Mouse (Mus musculus) limb, embryonic 10.5 days (tissue): Measurements from ENCODE around the gene Tor2a. TPM values are rescaled to one million over a fixed set of nuclear protein-coding genes. Genes with fewer than 3 reads are reported as not detected.

Experiments
- DNase-seq: peaks from one replicate; pipeline ENCODE4 v3.0.0-alpha.2; 2017; ENCODE audit warnings: low spot score
- H3K27ac ChIP-seq: fragments of 300-500 bp; sonication (generic); 2 replicates; pipeline ENCODE4 v1.5.1; 2016; ENCODE audit warnings: mild to moderate bottlenecking
- H3K27me3 ChIP-seq: fragments of 300-500 bp; sonication (generic); 2 replicates; pipeline ENCODE4 v1.6.1; 2016; ENCODE audit warnings: low read depth, mild to moderate bottlenecking; ENCODE audit not compliant: poor library complexity, severe bottlenecking
- H3K36me3 ChIP-seq: fragments of 300-500 bp; sonication (generic); 2 replicates; pipeline ENCODE4 v1.6.1; 2016; ENCODE audit warnings: mild to moderate bottlenecking, moderate library complexity
- H3K4me1 ChIP-seq: fragments of 300-500 bp; sonication (generic); 2 replicates; pipeline ENCODE4 v1.6.1; 2016
- H3K4me3 ChIP-seq: fragments of 300-500 bp; sonication (generic); 2 replicates; pipeline ENCODE4 v1.5.1; 2016; ENCODE audit warnings: mild to moderate bottlenecking, moderate library complexity
- H3K9me3 ChIP-seq: fragments of 300-500 bp; sonication (generic); replicated peaks from 2 replicates; pipeline ENCODE4 v1.6.1; 2016; ENCODE audit warnings: mild to moderate bottlenecking
- WGBS: fragments of 180-500 bp; shearing (Covaris S2); methylation state at CpG from one replicate; pipeline ENCODE4 v1.1.7; 2016; 5-methylcytosine and 5-hydroxymethylcytosine counted together
- polyA plus RNA-seq: library from polyadenylated mRNA; unstranded; fragments of >200 nt; fragmentation: Nextera tagmentation; extraction: Ambion mirVana; gene quantifications from 2 replicates; pipeline ENCODE4 v1.2.1, GENCODE M21; 2016

Tor2a gene
- 52.9 and 61.1 TPM in 2 replicates for polyA plus RNA-seq

DNA sequence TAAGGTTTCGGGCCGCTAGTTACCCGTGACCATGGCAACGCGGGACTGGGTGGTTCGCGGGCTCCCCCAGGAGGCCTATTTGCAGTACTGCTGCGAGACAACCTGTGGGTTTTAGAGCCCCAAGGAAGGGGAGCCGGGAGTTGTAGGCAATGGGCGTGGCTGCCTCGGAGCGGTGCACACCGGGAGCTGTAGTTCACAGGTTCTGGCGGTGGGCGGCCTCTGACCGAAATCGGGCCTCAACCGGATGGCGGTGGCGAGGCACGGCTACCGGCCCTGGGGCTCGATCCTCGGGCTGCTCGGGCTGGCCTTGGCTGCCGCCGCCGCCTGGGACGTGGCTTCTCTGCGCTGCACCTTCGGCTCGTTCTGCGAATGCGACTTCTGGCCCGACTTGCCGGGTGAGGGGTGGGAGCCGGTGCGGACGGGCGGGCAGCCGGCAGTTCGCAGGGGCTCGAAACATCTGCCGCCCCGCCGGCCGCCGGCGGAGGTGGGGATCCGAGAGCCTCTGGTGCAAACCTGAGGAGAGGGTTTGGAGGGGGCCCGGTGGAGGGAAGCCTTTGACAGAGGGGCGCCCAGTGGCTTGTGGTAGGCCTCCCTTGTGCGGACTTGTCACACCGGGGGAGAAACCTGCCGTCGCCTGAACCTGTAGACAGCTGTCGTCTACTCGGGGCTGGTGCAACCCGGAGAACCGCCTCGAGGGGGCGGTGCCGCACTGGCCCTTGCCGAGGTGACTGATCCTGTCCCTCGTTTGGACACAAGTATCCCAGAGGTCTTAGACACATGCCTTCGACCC, at the start of gene Tor2a:
TSS of gene Tor2a (plus strand) at position 179 of the 790 bp plus-strand sequence.
- Histone ChIP-seq H3K27me3 (peaks cover 15% of the 10 kb centered on the region), H3K36me3 (peaks cover 41% of the 10 kb centered on the region), H3K27ac (peak within 1 kb of the TSS; percentile 95), H3K9me3 (no peaks in the 10 kb centered on the region), H3K4me3 (peak within 1 kb of the TSS; percentile 68), H3K4me1 (peaks cover 18% of the 10 kb centered on the region; the same call in 1 of the 2 replicates)
- DNase-seq: peak; percentile 95
- WGBS: under 1% methylated on average over 66 of the region's 66 CpGs

DNA sequence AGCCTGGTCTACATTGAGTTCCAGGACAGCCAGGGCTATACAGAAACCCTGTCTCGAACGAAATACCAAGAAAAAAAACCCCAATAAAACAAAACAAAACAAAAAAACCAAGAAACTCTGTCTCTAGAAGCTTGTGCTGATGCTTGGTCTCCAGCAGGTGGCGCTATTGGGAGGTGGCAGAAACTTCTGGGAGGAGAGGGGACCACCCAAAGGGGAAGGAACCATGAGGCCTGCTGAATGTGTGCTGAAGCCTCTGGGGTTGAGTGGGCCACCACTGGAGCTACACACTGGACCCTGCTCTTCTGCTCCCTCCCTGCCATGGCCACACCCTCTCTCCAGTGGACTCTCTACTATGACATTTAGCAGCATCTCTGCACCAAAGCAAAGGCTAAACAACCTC, 48.4 kb upstream of the Tor2a start:
- H3K36me3 ChIP-seq: peaks cover 80% of the 10 kb centered on the region

DNA sequence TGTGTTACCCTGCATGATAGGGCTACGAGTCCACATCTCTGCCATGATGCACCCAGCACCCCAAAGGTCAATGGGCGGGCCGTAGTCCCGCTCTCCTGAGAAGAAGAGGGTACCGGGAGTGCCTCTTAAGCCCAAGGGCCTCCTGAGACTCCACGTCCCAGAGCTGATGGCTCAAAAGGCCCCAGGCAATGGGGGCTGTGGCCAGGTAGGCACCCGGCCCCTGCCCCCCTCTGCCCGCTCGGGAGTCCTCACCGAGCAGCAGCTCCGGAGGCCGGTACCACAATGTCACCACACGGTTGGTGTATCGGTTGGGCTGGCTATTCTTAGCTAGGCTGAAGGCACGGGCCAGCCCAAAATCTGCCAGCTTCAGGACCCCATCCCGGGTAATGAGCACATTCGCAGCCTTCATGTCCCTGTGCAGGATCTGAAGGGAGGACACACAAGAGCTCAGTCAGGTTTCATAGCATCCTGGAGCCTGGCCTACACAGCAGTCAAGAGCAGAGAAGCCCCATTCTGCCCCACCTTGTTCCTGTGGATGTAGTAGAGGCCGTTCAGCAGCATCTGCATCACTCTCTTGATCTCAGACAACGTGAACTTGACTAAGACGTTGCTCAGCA, 47.4 kb upstream of the Tor2a start:
- Histone ChIP-seq H3K27me3 (no peaks in the 10 kb centered on the region), H3K36me3 (peaks cover 70% of the 10 kb centered on the region), H3K9me3 (no peaks in the 10 kb centered on the region), H3K4me1 (peaks cover 28% of the 10 kb centered on the region), H3K27ac (no peak overlapping the region), H3K4me3 (no peak overlapping the region)
- WGBS: 94% methylated on average over 20 of the region's 20 CpGs
- no peak for DNase-seq

More for the DNA sequence above, 48.4 kb upstream of the Tor2a start:
- H3K9me3 ChIP-seq: no peaks in the 10 kb centered on the region
- H3K4me1 ChIP-seq: peaks cover 18% of the 10 kb centered on the region
- no peaks in the 10 kb centered on the region for H3K27me3 ChIP-seq
- WGBS: 49% methylated on average over 3 of the region's 3 CpGs
- no peak overlapping the region for H3K27ac ChIP-seq
- no peak overlapping the region for H3K4me3 ChIP-seq
- DNase-seq: peak; percentile 87

- no peak overlapping the region for H3K27ac ChIP-seq
- peaks cover 62% of the 10 kb centered on the region for H3K36me3 ChIP-seq
- H3K27me3 ChIP-seq: no peaks in the 10 kb centered on the region
- H3K4me1 ChIP-seq: peaks cover 35% of the 10 kb centered on the region
- H3K4me3 ChIP-seq: no peak overlapping the region
- no peak for DNase-seq
- WGBS: 89% methylated on average over 5 of the region's 5 CpGs
- H3K9me3 ChIP-seq: no peaks in the 10 kb centered on the region
Observed at GRCm38 (mm10) chr2:32710425-32710824, 46.6 kb upstream of the Tor2a start.

DNA sequence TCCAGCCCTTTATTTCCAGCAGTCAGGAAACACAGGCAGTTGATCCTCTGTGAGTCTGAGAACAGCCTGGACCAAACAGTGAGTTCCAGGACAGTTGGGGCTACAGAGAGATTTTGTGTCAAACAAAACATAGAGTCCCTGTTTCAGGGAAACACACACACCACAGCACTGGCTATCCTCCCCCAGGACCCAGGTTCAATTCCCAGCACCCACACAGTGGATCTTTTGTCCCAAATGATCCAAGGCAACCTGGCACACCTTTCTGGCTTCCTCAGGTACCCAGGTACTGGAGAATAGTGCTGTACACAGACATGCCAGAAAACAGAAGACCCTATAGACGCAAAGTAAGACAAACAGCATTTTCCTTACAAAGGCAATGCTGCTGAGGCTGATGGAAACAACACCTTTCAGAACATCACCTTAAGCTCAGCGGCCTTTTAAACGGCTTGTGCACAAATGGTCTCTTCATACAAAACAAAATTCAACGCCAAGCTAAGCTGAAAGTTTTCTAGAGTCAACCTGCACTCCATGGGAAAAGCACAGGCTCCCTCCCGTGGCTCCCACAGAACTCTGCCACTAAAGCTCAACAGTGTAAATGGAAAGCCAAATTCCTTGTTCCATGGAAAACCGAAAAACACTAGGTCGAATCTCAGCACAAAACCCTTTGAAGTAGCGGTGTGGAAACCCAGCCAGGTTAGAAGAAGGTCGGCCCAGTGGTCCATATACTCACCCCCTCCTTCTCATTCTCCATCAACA, 45.6 kb upstream of the Tor2a start:
- Histone ChIP-seq H3K27me3 (no peaks in the 10 kb centered on the region), H3K27ac (peak overlapping the region; percentile 96), H3K4me3 (peak overlapping the region; percentile 82), H3K36me3 (peaks cover 51% of the 10 kb centered on the region), H3K4me1 (peaks cover 35% of the 10 kb centered on the region), H3K9me3 (no peaks in the 10 kb centered on the region)
- DNase-seq: no peak
- WGBS: 31% methylated on average over 9 of the region's 9 CpGs

DNA sequence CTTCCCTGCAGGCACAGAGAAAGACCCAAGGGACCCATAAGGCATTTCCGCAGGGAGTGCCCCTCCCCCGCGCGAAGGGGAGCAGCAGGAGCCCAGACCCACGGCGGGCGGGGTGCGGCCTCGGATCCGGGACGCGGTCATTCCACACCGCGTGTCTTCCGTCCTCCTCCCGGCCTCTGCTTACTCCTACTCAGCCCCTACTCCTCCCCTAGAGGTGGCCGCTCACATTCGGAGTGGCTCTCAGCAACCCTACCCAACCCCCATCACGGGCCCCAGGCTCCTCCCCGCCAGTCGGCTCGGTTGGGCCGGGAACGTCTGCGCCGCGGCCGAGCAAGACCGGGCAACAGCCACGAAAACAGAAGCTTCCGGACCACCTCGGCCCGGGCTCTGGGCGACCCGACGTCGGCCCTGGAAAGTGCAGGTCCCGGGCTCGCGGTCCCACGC, 44.9 kb upstream of the Tor2a start:
- Histone ChIP-seq H3K4me3 (peak overlapping the region; percentile 82), H3K9me3 (no peaks in the 10 kb centered on the region), H3K36me3 (peaks cover 45% of the 10 kb centered on the region), H3K27me3 (no peaks in the 10 kb centered on the region), H3K4me1 (peaks cover 35% of the 10 kb centered on the region), H3K27ac (peak overlapping the region; percentile 96)
- DNase-seq: peak; percentile 73
- under 1% methylated on average over 41 of the region's 41 CpGs for WGBS

- Histone ChIP-seq H3K27me3 (no peaks in the 10 kb centered on the region), H3K36me3 (peaks cover 40% of the 10 kb centered on the region), H3K4me1 (peaks cover 35% of the 10 kb centered on the region), H3K27ac (peak overlapping the region; percentile 96), H3K4me3 (peak overlapping the region; percentile 82), H3K9me3 (no peaks in the 10 kb centered on the region)
- WGBS: under 1% methylated on average over 44 of the region's 44 CpGs
- DNase-seq: peak; percentile 98
Observed at GRCm38 (mm10) chr2:32712586-32712933, 44.5 kb upstream of the Tor2a start.

DNA sequence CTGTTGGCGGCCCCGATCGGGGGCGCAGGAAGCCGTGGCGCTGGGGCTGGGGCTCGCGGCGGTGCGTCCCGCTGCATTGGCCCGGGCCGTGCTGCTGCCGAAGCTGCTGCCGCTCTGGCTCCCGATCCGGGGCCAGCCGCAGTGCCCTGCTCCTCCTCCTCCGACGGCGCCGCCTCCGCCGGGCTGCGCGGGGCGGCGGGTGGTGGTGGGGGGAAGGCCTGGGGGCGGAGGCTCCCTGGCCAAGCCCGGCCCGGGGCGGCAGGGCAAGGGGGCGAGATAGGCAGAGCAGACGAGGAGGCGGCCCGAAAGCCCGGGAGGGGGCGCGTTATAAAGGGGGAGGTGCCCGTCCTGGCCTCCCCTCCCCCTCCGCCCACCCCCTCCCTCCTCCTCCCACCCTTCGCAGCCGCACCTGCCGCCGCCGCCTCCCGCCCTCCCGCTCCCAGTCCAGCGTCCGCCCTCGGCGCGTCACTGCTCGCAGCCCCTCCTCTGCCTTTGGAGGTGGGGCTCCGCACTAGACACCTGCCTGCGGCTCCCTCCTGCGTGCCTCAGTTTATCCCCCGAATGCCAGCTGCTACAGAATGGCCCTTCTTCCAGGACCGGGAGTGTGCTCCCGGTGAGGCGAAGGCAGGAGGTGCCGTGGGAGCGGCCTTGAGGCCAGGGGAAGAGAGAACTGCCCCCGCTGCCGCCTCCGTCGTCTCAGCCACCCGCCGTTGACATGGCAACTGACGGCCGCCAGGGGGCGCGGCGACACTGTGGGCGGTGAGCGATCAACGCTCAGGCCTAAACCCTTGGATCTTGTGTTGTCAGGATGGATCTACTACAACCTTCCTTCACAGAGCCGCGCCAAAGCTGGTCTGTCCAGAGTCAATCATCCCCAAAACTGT, 43.9 kb upstream of the Tor2a start, which contains the start of gene Cdk9:
TSS of gene Cdk9 (minus strand) at position 143 of the 884 bp plus-strand sequence.
- H3K27me3 ChIP-seq: no peaks in the 10 kb centered on the region
- peaks cover 34% of the 10 kb centered on the region for H3K36me3 ChIP-seq
- peaks cover 35% of the 10 kb centered on the region for H3K4me1 ChIP-seq
- WGBS: under 1% methylated on average over 64 of the region's 79 CpGs
- H3K4me3 ChIP-seq: peak within 1 kb of the TSS; percentile 82
- peak; percentile 97 for DNase-seq
- peak within 1 kb of the TSS; percentile 96 for H3K27ac ChIP-seq
- H3K9me3 ChIP-seq: no peaks in the 10 kb centered on the region

DNA sequence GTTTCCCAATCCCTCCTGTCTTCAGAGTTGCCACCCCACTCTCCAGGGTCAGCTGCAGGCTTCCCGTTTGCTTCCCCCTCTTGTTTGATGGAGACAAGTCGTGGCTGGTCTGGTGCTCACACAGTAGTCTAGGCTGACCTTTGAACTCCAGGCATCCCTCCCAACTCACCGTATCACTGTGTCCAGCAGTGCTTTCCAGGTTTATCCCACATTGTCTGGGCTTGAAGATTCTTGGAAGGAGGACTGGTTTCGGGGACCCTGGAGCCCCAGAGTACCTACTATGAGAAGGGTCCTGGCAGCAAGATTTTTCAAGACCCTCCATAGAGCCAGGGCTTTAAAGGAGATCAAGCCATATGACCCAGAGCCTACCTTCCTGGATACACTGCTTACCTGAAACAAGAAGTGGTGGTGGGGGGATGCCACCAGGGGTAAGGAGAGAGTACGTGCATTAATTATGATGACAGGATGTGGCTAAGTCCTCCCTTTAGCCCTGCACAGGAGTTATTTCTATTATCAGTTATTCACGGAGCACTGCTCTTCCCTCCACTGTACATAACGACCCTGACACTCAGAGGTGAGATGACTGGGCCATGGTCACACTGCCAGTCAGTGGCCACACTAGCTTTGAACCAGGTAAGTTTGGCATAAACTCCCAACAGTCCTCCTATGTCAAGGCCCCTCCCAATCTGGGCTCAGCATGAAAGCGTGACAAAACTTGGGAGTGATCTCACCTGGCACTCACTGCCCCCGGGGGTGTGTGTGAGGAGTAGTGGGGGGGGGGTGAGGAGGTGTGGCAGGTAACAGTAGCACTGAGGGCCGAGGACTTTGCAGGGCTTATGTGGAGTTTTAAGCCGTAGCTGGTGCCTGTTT, 42.7 kb upstream of the Tor2a start:
- H3K9me3 ChIP-seq: no peaks in the 10 kb centered on the region
- peak overlapping the region; percentile 82; the same call in 1 of the 2 replicates for H3K4me3 ChIP-seq
- peak overlapping the region; percentile 96 for H3K27ac ChIP-seq
- 54% methylated on average over 11 of the region's 11 CpGs for WGBS
- peaks cover 40% of the 10 kb centered on the region for H3K4me1 ChIP-seq
- peaks cover 22% of the 10 kb centered on the region for H3K36me3 ChIP-seq
- DNase-seq: no peak
- no peaks in the 10 kb centered on the region; the same call in 1 of the 2 replicates for H3K27me3 ChIP-seq

DNA sequence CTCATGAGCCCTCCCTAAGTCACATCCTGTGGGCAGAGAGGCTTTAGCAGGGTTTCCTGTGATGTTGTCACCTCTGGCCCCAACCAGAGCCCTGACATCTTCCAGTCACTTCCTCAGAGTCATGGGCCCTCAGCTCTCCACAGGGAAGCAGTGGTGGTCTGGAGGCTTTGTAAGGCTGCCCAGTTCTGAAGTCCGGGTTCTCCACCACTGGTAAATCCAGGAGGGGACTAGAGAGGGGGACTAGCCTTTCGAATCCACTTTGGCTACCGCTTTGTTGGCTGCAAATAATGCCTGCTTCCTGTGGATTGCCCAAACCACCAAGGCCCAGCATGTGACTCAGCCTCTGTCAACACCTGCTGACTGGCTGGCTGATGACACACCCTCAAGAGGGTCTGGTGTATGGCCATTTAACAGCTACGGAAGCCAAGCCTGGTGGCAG, 42.0 kb upstream of the Tor2a start:
- peaks cover 40% of the 10 kb centered on the region for H3K4me1 ChIP-seq
- H3K27ac ChIP-seq: peak overlapping the region; percentile 69
- H3K36me3 ChIP-seq: peaks cover 16% of the 10 kb centered on the region
- H3K9me3 ChIP-seq: no peaks in the 10 kb centered on the region
- no peaks in the 10 kb centered on the region; the same call in 1 of the 2 replicates for H3K27me3 ChIP-seq
- WGBS: 58% methylated on average over 4 of the region's 4 CpGs
- no peak for DNase-seq
- H3K4me3 ChIP-seq: 0 out of 2 replicates have a peak overlapping the region, but pooled peaks have one; percentile 0

- peak overlapping the region; percentile 67 for H3K27ac ChIP-seq
- DNase-seq: no peak
- H3K27me3 ChIP-seq: no peaks in the 10 kb centered on the region; the same call in 1 of the 2 replicates
- peaks cover 34% of the 10 kb centered on the region for H3K4me1 ChIP-seq
- WGBS: 65% methylated on average over 9 of the region's 9 CpGs
- H3K9me3 ChIP-seq: no peaks in the 10 kb centered on the region
- no peaks in the 10 kb centered on the region for H3K36me3 ChIP-seq
- H3K4me3 ChIP-seq: no peak overlapping the region
Observed at GRCm38 (mm10) chr2:32718761-32719160, 38.3 kb upstream of the Tor2a start.
